Comparison of ENCODE assay signal across 9 mouse cellular contexts in genomic region chr3:96596855-96597254, GRCm38 (mm10). TPM values are rescaled to one million over a fixed set of nuclear protein-coding genes. Genes with fewer than 3 reads are reported as not detected.
DNase-seq lines count a peak whose midpoint lies in the region; ATAC-seq lines count a peak whose summit lies in the region.
"Had no signal": no experiment of that assay in that cellular context is flagged by ENCODE, and none has a peak within 500 bp of the region (broad histone marks: within the 10 kb centered on the region; RNA-seq: fewer than 3 reads in every experiment).

No protein-coding gene starts in this region.

- peaks cover 34% of the 10 kb centered on the region for H3K4me1 ChIP-seq in heart, embryonic 16.5 days (ENCODE audit: control insufficient read depth, insufficient read depth, low read length)
- H3K4me1 ChIP-seq in hindbrain, embryonic 10.5 days (replicated peaks): peaks cover 76% of the 10 kb centered on the region
- peaks cover 56% of the 10 kb centered on the region for H3K4me1 ChIP-seq in midbrain, embryonic 12.5 days

- H3K9ac ChIP-seq in heart, embryonic 16.5 days (ENCODE audit: low read length): peak overlapping the region; percentile 81
- peak overlapping the region; percentile 58 for H3K9ac ChIP-seq in midbrain, embryonic 12.5 days (replicated peaks)

- H3K27ac ChIP-seq in heart, embryonic 16.5 days (ENCODE audit: low read length): peak overlapping the region; percentile 61
- peak overlapping the region; percentile 87 for H3K27ac ChIP-seq in hindbrain, embryonic 10.5 days
- H3K27ac ChIP-seq in midbrain, embryonic 12.5 days (replicated peaks): no peak overlapping the region

- no peak for ATAC-seq in heart, embryonic 16.5 days (replicated peaks; ENCODE audit: extremely low read depth, insufficient read depth, low FRiP score)
- ATAC-seq in midbrain, embryonic 12.5 days (ENCODE audit: low FRiP score, low read depth): no peak

- peaks cover 2% of the 10 kb centered on the region; the same call in 1 of the 2 replicates for H3K27me3 ChIP-seq in heart, embryonic 16.5 days (ENCODE audit: control insufficient read depth, insufficient read depth, low read length)
- peaks cover 55% of the 10 kb centered on the region for H3K27me3 ChIP-seq in hindbrain, embryonic 10.5 days (ENCODE audit: insufficient read depth, poor library complexity, severe bottlenecking)
- peaks cover 37% of the 10 kb centered on the region for H3K27me3 ChIP-seq in midbrain, embryonic 12.5 days

- no peak for DNase-seq in heart, adult 9 months (ENCODE audit: low spot score in 2 of 2)
- peak; percentile 79 for DNase-seq in brain, adult 2 months (ENCODE audit: low read depth, low spot score)
- DNase-seq in hindbrain, embryonic 10.5 days (ENCODE audit: low spot score): no peak
- no peak for DNase-seq in spleen, postnatal 4 days (ENCODE audit: low spot score in 2 of 2)
- no peak for DNase-seq in adrenal gland, postnatal 36 days
- no peak for DNase-seq in urinary bladder, postnatal 10 days (ENCODE audit: low spot score)

- H3K9me3 ChIP-seq in heart, embryonic 16.5 days (replicated peaks; ENCODE audit: control insufficient read depth, low read length): no peaks in the 10 kb centered on the region
- no peaks in the 10 kb centered on the region for H3K9me3 ChIP-seq in hindbrain, embryonic 10.5 days
- no peaks in the 10 kb centered on the region for H3K9me3 ChIP-seq in midbrain, embryonic 12.5 days

- H3K4me3 ChIP-seq in heart, embryonic 16.5 days (ENCODE audit: low read length): peak overlapping the region; percentile 69
- H3K4me3 ChIP-seq in hindbrain, embryonic 10.5 days: peak overlapping the region; percentile 59
- H3K4me3 ChIP-seq in midbrain, embryonic 12.5 days: peak overlapping the region; percentile 49

- H3K36me3 ChIP-seq in heart, embryonic 16.5 days (ENCODE audit: control insufficient read depth, insufficient read depth): no peaks in the 10 kb centered on the region
- no peaks in the 10 kb centered on the region for H3K36me3 ChIP-seq in hindbrain, embryonic 10.5 days
- no peaks in the 10 kb centered on the region for H3K36me3 ChIP-seq in midbrain, embryonic 12.5 days

- 1% methylated on average over 9 of the region's 12 CpGs for WGBS in heart, embryonic 16.5 days
- WGBS in hindbrain, embryonic 10.5 days: 1% methylated on average over 12 of the region's 12 CpGs
- WGBS in midbrain, embryonic 12.5 days: 1% methylated on average over 11 of the region's 12 CpGs

- peak overlapping the region; percentile 85 for H3K4me2 ChIP-seq in heart, embryonic 16.5 days (ENCODE audit: low read depth, low read length)
- H3K4me2 ChIP-seq in midbrain, embryonic 12.5 days (replicated peaks): peak overlapping the region; percentile 77

RNA-seq across cellular contexts. Expression of gene Ankrd34a, which starts 0.4 kb away (rescaled TPM):
- 6.9 and 7.2 TPM in 2 replicates for polyA plus RNA-seq in heart, embryonic 16.5 days (2015; fragmentation: Nextera tagmentation; extraction: Ambion mirVana)
- polyA plus RNA-seq in hindbrain, embryonic 10.5 days (2016; fragmentation: Nextera tagmentation; extraction: Ambion mirVana): 0.92 and 1.5 TPM in 2 replicates
- 2.6 and 2.7 TPM in 2 replicates for polyA plus RNA-seq in midbrain, embryonic 12.5 days (2016; fragmentation: Nextera tagmentation; extraction: Ambion mirVana)
- total RNA-seq in adrenal gland, postnatal 36 days (2021): 1 to 10 TPM in 1 of 2 experiments, under 1 TPM in 1; 0.95 to 1.0 TPM
- total RNA-seq: hematopoietic stem cell, adult 5-6 weeks had no signal

RNA-seq across cellular contexts. Expression of gene Polr3gl, which starts 2.9 kb away (rescaled TPM):
- polyA plus RNA-seq in heart, embryonic 16.5 days (2015; fragmentation: Nextera tagmentation; extraction: Ambion mirVana): 33.4 and 36.4 TPM in 2 replicates
- 25.3 and 29.4 TPM in 2 replicates for polyA plus RNA-seq in hindbrain, embryonic 10.5 days (2016; fragmentation: Nextera tagmentation; extraction: Ambion mirVana)
- 35.8 and 44.3 TPM in 2 replicates for polyA plus RNA-seq in midbrain, embryonic 12.5 days (2016; fragmentation: Nextera tagmentation; extraction: Ambion mirVana)
- 10 to 100 TPM; 29.4 to 33.3 TPM for total RNA-seq in adrenal gland, postnatal 36 days (2021)

RNA-seq across cellular contexts. Expression of gene Lix1l, which starts 4.1 kb away (rescaled TPM):
- polyA plus RNA-seq in heart, embryonic 16.5 days (2015; fragmentation: Nextera tagmentation; extraction: Ambion mirVana): 4.3 and 4.5 TPM in 2 replicates
- polyA plus RNA-seq in hindbrain, embryonic 10.5 days (2016; fragmentation: Nextera tagmentation; extraction: Ambion mirVana): 5.4 and 5.5 TPM in 2 replicates
- polyA plus RNA-seq in midbrain, embryonic 12.5 days (2016; fragmentation: Nextera tagmentation; extraction: Ambion mirVana): 5.6 and 6.8 TPM in 2 replicates
- 10 to 100 TPM; 29.3 to 52.1 TPM for total RNA-seq in adrenal gland, postnatal 36 days (2021)

RNA-seq across cellular contexts. Expression of gene Gm16253, which starts 20.1 kb away (rescaled TPM):
- 1.3 and 1.4 TPM in 2 replicates for polyA plus RNA-seq in heart, embryonic 16.5 days (2015; fragmentation: Nextera tagmentation; extraction: Ambion mirVana)
- polyA plus RNA-seq in hindbrain, embryonic 10.5 days (2016; fragmentation: Nextera tagmentation; extraction: Ambion mirVana): 0.55 and 0.93 TPM in 2 replicates
- polyA plus RNA-seq in midbrain, embryonic 12.5 days (2016; fragmentation: Nextera tagmentation; extraction: Ambion mirVana): 1.6 and 2.0 TPM in 2 replicates
- not detected for total RNA-seq in adrenal gland, postnatal 36 days (2021)
- total RNA-seq: hematopoietic stem cell, adult 5-6 weeks had no signal

RNA-seq across cellular contexts. Expression of gene Rbm8a, which starts 32.9 kb away (rescaled TPM):
- polyA plus RNA-seq in heart, embryonic 16.5 days (2015; fragmentation: Nextera tagmentation; extraction: Ambion mirVana): 83.8 and 86.4 TPM in 2 replicates
- polyA plus RNA-seq in hindbrain, embryonic 10.5 days (2016; fragmentation: Nextera tagmentation; extraction: Ambion mirVana): 185 and 210 TPM in 2 replicates
- 163 and 166 TPM in 2 replicates for polyA plus RNA-seq in midbrain, embryonic 12.5 days (2016; fragmentation: Nextera tagmentation; extraction: Ambion mirVana)
- total RNA-seq in adrenal gland, postnatal 36 days (2021): 10 to 100 TPM; 68.3 to 73.5 TPM
